Mouse (Mus musculus): ENCODE results near the gene Samd1. TPM values are rescaled to one million over a fixed set of nuclear protein-coding genes. Genes with fewer than 3 reads are reported as not detected.

Samd1 gene
- polyA plus RNA-seq, 1 experiment from 2014 or later: 17.6 TPM

DNA sequence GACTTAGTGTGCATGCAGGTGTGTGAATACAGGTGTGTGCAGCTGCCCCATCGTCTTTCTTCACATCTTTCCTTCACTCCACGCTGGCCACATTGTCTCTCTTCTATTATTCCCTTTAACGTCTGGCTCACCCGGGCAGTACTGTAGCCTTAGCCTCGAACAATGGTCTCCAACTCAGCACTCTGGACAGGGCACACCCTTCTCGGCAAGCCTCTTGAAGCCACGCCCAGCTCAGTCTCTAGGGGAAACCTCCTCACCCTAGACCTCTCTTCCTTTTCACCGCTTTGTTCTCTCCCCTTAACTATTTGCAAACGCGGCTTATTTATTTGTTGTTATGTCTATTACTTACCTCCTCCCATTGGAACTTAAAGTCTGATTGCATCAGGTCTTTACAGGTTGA lies 30.0 kb downstream of the Samd1 start:
- no peak for DNase-seq (ENCODE audit: low spot score)
- Histone ChIP-seq H3K4me3 (ENCODE audit: low read depth, low read length) (no peak overlapping the region), H3K9ac (ENCODE audit: low read depth, low read length) (no peak overlapping the region), H3K9me3 (ENCODE audit: control insufficient read depth, low read length) (no peaks in the 10 kb centered on the region), H3K4me1 (replicated peaks; ENCODE audit: control insufficient read depth, insufficient read depth, low read length) (peaks cover 14% of the 10 kb centered on the region; the same call in 1 of the 2 replicates), H3K27me3 (replicated peaks; ENCODE audit: control insufficient read depth, insufficient read depth, low read length) (peaks cover 38% of the 10 kb centered on the region), H3K27ac (ENCODE audit: low read depth, low read length) (no peak overlapping the region), H3K4me2 (no peak overlapping the region), H3K36me3 (ENCODE audit: control insufficient read depth, insufficient read depth, low read length) (no peaks in the 10 kb centered on the region)
- WGBS: 8% methylated on average over 10 of the region's 10 CpGs
- no peak for ATAC-seq (replicated peaks; ENCODE audit: low FRiP score)

DNA sequence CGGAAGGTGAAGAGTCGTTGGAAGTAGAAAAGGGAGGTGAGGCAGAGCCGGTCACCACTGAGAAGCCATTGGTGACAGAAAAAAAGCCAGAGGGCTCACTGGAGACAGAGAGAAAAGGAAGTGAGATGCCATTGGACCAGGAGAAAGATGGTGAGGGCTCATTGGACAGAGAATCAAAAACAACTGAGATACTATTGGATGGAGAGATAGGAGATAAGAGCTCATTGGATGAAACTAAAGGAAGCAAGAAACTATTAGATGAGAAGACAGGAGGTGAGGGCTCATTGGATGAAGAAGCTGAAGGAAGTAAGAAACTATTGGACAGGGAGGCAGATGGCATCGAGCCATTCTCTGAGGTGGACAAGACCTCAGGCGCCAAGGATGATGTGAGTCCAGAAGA lies 31.8 kb downstream of the Samd1 start:
- Histone ChIP-seq H3K36me3 (ENCODE audit: control insufficient read depth, insufficient read depth, low read length) (no peaks in the 10 kb centered on the region), H3K4me2 (no peak overlapping the region), H3K27ac (ENCODE audit: low read depth, low read length) (no peak overlapping the region), H3K9me3 (ENCODE audit: control insufficient read depth, low read length) (no peaks in the 10 kb centered on the region), H3K4me1 (replicated peaks; ENCODE audit: control insufficient read depth, insufficient read depth, low read length) (peaks cover 7% of the 10 kb centered on the region; the same call in 1 of the 2 replicates), H3K27me3 (replicated peaks; ENCODE audit: control insufficient read depth, insufficient read depth, low read length) (peaks cover 35% of the 10 kb centered on the region), H3K4me3 (ENCODE audit: low read depth, low read length) (no peak overlapping the region), H3K9ac (ENCODE audit: low read depth, low read length) (no peak overlapping the region)
- no peak for ATAC-seq (replicated peaks; ENCODE audit: low FRiP score)
- 82% methylated on average over 5 of the region's 5 CpGs for WGBS
- DNase-seq (ENCODE audit: low spot score): no peak

DNA sequence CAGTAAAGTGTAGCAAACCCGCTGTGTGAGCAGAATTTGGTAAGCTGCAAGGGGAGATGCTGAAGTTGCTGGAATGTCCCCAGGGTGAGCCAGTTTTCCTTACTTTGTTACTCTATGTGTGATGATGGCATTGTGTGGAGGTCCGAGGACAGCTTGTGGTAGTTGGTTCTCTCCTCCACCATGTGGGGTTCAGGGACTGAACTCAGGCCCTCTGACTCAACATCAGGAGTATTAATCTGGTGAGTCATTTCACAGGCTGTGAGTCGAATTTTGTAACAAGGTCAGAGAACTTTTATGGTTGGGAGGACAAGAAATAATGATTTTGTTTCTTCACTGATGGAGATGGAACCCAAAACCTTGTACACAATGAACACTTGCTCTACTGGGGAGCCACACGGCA lies 35.3 kb downstream of the Samd1 start:
- no peak overlapping the region for H3K9ac ChIP-seq (ENCODE audit: low read depth, low read length)
- H3K4me1 ChIP-seq (replicated peaks; ENCODE audit: control insufficient read depth, insufficient read depth, low read length): no peaks in the 10 kb centered on the region
- peaks cover 6% of the 10 kb centered on the region for H3K27me3 ChIP-seq (replicated peaks; ENCODE audit: control insufficient read depth, insufficient read depth, low read length)
- DNase-seq (ENCODE audit: low spot score) (no peak), ATAC-seq (replicated peaks; ENCODE audit: low FRiP score) (no peak)
- 67% methylated on average over 4 of the region's 4 CpGs for WGBS
- no peaks in the 10 kb centered on the region for H3K36me3 ChIP-seq (ENCODE audit: control insufficient read depth, insufficient read depth, low read length)
- H3K9me3 ChIP-seq (ENCODE audit: control insufficient read depth, low read length): no peaks in the 10 kb centered on the region
- H3K4me3 ChIP-seq (ENCODE audit: low read depth, low read length): no peak overlapping the region
- H3K27ac ChIP-seq (ENCODE audit: low read depth, low read length): no peak overlapping the region
- no peak overlapping the region for H3K4me2 ChIP-seq

DNA sequence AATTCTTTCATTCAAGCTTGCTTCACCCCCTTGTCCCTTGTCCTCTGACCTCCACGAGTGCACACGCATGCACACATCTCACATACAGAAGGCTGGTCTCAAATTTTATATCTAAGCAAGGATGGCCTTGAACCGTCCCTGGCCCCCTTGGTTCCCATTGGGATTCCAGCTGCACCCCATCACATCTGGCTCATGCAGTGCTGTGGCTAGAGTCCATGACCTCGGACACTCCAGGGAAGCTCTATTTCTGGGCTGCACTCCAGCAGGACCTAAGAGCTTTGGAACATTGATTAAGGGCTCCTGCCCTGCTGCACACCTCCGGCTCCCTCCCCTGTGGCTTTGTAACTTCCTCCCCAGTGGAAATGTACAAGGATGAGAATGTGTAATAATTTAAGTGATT lies 40.5 kb downstream of the Samd1 start:
- H3K4me3 ChIP-seq (ENCODE audit: low read depth, low read length): no peak overlapping the region
- no peaks in the 10 kb centered on the region for H3K4me1 ChIP-seq (replicated peaks; ENCODE audit: control insufficient read depth, insufficient read depth, low read length)
- no peak for DNase-seq (ENCODE audit: low spot score)
- ATAC-seq (replicated peaks; ENCODE audit: low FRiP score): no peak
- H3K9me3 ChIP-seq (ENCODE audit: control insufficient read depth, low read length): no peaks in the 10 kb centered on the region
- no peak overlapping the region for H3K27ac ChIP-seq (ENCODE audit: low read depth, low read length)
- 72% methylated on average over 5 of the region's 5 CpGs for WGBS
- H3K9ac ChIP-seq (ENCODE audit: low read depth, low read length): no peak overlapping the region
- peaks cover 25% of the 10 kb centered on the region for H3K27me3 ChIP-seq (replicated peaks; ENCODE audit: control insufficient read depth, insufficient read depth, low read length)
- no peaks in the 10 kb centered on the region for H3K36me3 ChIP-seq (ENCODE audit: control insufficient read depth, insufficient read depth, low read length)
- H3K4me2 ChIP-seq: no peak overlapping the region

- Histone ChIP-seq H3K9ac (ENCODE audit: low read depth, low read length) (no peak overlapping the region), H3K9me3 (ENCODE audit: control insufficient read depth, low read length) (no peaks in the 10 kb centered on the region), H3K4me2 (no peak overlapping the region), H3K4me3 (ENCODE audit: low read depth, low read length) (no peak overlapping the region), H3K27me3 (replicated peaks; ENCODE audit: control insufficient read depth, insufficient read depth, low read length) (peaks cover 36% of the 10 kb centered on the region), H3K27ac (ENCODE audit: low read depth, low read length) (no peak overlapping the region), H3K4me1 (replicated peaks; ENCODE audit: control insufficient read depth, insufficient read depth, low read length) (no peaks in the 10 kb centered on the region), H3K36me3 (ENCODE audit: control insufficient read depth, insufficient read depth, low read length) (no peaks in the 10 kb centered on the region)
- 12% methylated on average over 5 of the region's 5 CpGs for WGBS
- peak; percentile 36; the same call in 1 of the 2 replicates for ATAC-seq (replicated peaks; ENCODE audit: low FRiP score)
- DNase-seq (ENCODE audit: low spot score): peak; percentile 70
These were observed 41.6 kb downstream of the Samd1 start for GRCm38 (mm10) chr8:84039050-84039449.

GRCm38 (mm10) chr8:84042066-84042947 lies 44.8 kb downstream of the Samd1 start, which contains the start of gene Il27ra:
TSS of gene Il27ra (minus strand) at chr8:84042589.
- Histone ChIP-seq H3K9me3 (ENCODE audit: control insufficient read depth, low read length) (no peaks in the 10 kb centered on the region), H3K27ac (ENCODE audit: low read depth, low read length) (no peak within 1 kb of the TSS), H3K36me3 (ENCODE audit: control insufficient read depth, insufficient read depth, low read length) (no peaks in the 10 kb centered on the region), H3K4me2 (peak within 1 kb of the TSS; percentile 69), H3K27me3 (replicated peaks; ENCODE audit: control insufficient read depth, insufficient read depth, low read length) (peaks cover 50% of the 10 kb centered on the region), H3K4me3 (ENCODE audit: low read depth, low read length) (peak within 1 kb of the TSS; percentile 47), H3K9ac (ENCODE audit: low read depth, low read length) (no peak within 1 kb of the TSS), H3K4me1 (replicated peaks; ENCODE audit: control insufficient read depth, insufficient read depth, low read length) (no peaks in the 10 kb centered on the region; the same call in 1 of the 2 replicates)
- 4% methylated on average over 40 of the region's 40 CpGs for WGBS
- no peak for DNase-seq (ENCODE audit: low spot score)
- peak; percentile 60 for ATAC-seq (replicated peaks; ENCODE audit: low FRiP score)

DNA sequence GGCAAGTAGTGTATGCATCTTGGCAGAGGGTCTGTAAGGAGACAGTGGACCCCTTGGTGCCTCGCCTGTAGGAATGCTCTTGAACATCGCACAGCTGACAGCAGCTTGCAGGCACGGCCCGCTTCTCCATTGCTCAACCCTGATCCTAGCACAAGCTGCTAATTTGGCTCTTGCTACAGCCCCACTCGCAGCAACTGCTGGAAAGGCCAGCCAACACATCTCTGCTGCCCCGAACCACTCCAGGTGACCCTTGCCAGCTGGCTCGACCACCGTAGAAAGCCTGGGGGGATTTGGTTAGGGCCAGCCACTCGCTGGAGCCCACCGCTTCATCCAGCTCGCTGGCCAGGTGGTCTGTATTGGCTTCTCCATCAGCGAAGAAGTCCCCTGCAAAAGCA lies 45.5 kb downstream of the Samd1 start:
- peak overlapping the region; percentile 69 for H3K4me2 ChIP-seq
- DNase-seq (ENCODE audit: low spot score): no peak
- no peaks in the 10 kb centered on the region for H3K9me3 ChIP-seq (ENCODE audit: control insufficient read depth, low read length)
- H3K27ac ChIP-seq (ENCODE audit: low read depth, low read length): no peak overlapping the region
- no peak for ATAC-seq (replicated peaks; ENCODE audit: low FRiP score)
- peak overlapping the region; percentile 47 for H3K4me3 ChIP-seq (ENCODE audit: low read depth, low read length)
- WGBS: 35% methylated on average over 12 of the region's 12 CpGs
- no peaks in the 10 kb centered on the region for H3K36me3 ChIP-seq (ENCODE audit: control insufficient read depth, insufficient read depth, low read length)
- no peaks in the 10 kb centered on the region; the same call in 1 of the 2 replicates for H3K4me1 ChIP-seq (replicated peaks; ENCODE audit: control insufficient read depth, insufficient read depth, low read length)
- peaks cover 51% of the 10 kb centered on the region for H3K27me3 ChIP-seq (replicated peaks; ENCODE audit: control insufficient read depth, insufficient read depth, low read length)
- H3K9ac ChIP-seq (ENCODE audit: low read depth, low read length): no peak overlapping the region

GRCm38 (mm10) chr8:84044103-84044502 lies 46.6 kb downstream of the Samd1 start:
- ATAC-seq (replicated peaks; ENCODE audit: low FRiP score) (no peak), DNase-seq (ENCODE audit: low spot score) (no peak)
- Histone ChIP-seq H3K4me3 (ENCODE audit: low read depth, low read length) (no peak overlapping the region), H3K9me3 (ENCODE audit: control insufficient read depth, low read length) (no peaks in the 10 kb centered on the region), H3K4me2 (no peak overlapping the region), H3K27me3 (replicated peaks; ENCODE audit: control insufficient read depth, insufficient read depth, low read length) (peaks cover 53% of the 10 kb centered on the region), H3K27ac (ENCODE audit: low read depth, low read length) (no peak overlapping the region), H3K9ac (ENCODE audit: low read depth, low read length) (no peak overlapping the region), H3K4me1 (replicated peaks; ENCODE audit: control insufficient read depth, insufficient read depth, low read length) (no peaks in the 10 kb centered on the region; the same call in 1 of the 2 replicates), H3K36me3 (ENCODE audit: control insufficient read depth, insufficient read depth, low read length) (no peaks in the 10 kb centered on the region)
- 7% methylated on average over 7 of the region's 7 CpGs for WGBS

DNA sequence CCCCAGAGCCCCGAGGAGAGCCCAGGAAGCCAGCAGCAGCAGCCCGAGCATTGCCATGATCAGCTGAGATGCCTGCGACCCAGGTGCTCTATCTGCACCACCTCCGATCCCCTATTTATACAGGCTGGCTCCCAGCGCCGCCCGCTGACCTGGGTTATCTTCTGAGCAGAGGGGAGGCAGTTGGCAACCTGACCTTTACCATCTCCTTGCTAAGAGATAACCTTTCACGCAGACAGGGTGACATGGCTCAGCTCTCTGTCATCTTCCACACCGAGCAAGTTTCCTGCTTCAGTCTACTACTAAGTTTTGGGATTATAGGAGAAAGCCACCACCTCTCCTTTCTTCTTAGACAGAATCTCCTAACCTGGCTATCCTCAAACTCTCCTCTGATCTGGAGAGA lies 47.4 kb downstream of the Samd1 start, which contains the start of gene Rln3:
Rln3 (minus strand) TSS at position 101 of the 400 bp plus-strand sequence.
- ATAC-seq (replicated peaks; ENCODE audit: low FRiP score) (no peak), DNase-seq (ENCODE audit: low spot score) (no peak)
- H3K36me3 ChIP-seq (ENCODE audit: control insufficient read depth, insufficient read depth, low read length): no peaks in the 10 kb centered on the region
- no peak within 1 kb of the TSS for H3K9ac ChIP-seq (ENCODE audit: low read depth, low read length)
- peak within 1 kb of the TSS; percentile 11 for H3K4me2 ChIP-seq
- 6% methylated on average over 9 of the region's 9 CpGs for WGBS
- no peaks in the 10 kb centered on the region for H3K9me3 ChIP-seq (ENCODE audit: control insufficient read depth, low read length)
- H3K27me3 ChIP-seq (replicated peaks; ENCODE audit: control insufficient read depth, insufficient read depth, low read length): peaks cover 53% of the 10 kb centered on the region
- H3K27ac ChIP-seq (ENCODE audit: low read depth, low read length): no peak within 1 kb of the TSS
- H3K4me1 ChIP-seq (replicated peaks; ENCODE audit: control insufficient read depth, insufficient read depth, low read length): no peaks in the 10 kb centered on the region; the same call in 1 of the 2 replicates
- no peak within 1 kb of the TSS for H3K4me3 ChIP-seq (ENCODE audit: low read depth, low read length)
